Mouse (Mus musculus) frontal cortex, postnatal 36 days (tissue): ENCODE measurements at regions not wholly inside any gene's neighbourhood (a gene's known extent, or its start where the extent isn't known, plus 50 kb on each side); places are given as distances from the start of the nearest gene placed in this dataset.

Experiments
- DNase-seq, 2 experiments: peaks; one replicate each; pipeline ENCODE4 v3.0.0; 2022; ENCODE audit warnings: low spot score in 2 of 2

- DNase-seq, result no peak
These were observed 55.7 kb downstream of the Plk2 start for GRCm38 (mm10) chr13:110450526-110450925.

- DNase-seq, result no peak
These were observed 57.2 kb downstream of the Plk2 start for GRCm38 (mm10) chr13:110452009-110452525.

GRCm38 (mm10) chr13:110455085-110455484 lies 60.2 kb downstream of the Plk2 start:
- peak in 1 of 2 experiments; percentile 42 for DNase-seq

- DNase-seq, result no peak
These were observed 60.8 kb downstream of the Plk2 start for GRCm38 (mm10) chr13:110455569-110456196.

- DNase-seq, result peak in 1 of 2 experiments; percentile 22
These were observed 63.9 kb downstream of the Plk2 start for GRCm38 (mm10) chr13:110458701-110459100.

- DNase-seq, result no peak
These were observed 66.7 kb downstream of the Plk2 start for GRCm38 (mm10) chr13:110461581-110461980.

GRCm38 (mm10) chr13:110471526-110471925 lies 76.7 kb downstream of the Plk2 start:
- no peak for DNase-seq

GRCm38 (mm10) chr13:110477709-110478108 lies 82.9 kb downstream of the Plk2 start:
- no peak for DNase-seq

GRCm38 (mm10) chr13:110484358-110484940 lies 89.6 kb downstream of the Plk2 start:
- no peak for DNase-seq

GRCm38 (mm10) chr13:110485515-110485914 lies 90.7 kb downstream of the Plk2 start:
- DNase-seq, result no peak

- DNase-seq, result no peak
These were observed 95.3 kb downstream of the Plk2 start for GRCm38 (mm10) chr13:110490166-110490565.

GRCm38 (mm10) chr13:110492296-110493001 lies 97.6 kb downstream of the Plk2 start:
- peak in 1 of 2 experiments; percentile 12 for DNase-seq

GRCm38 (mm10) chr13:110493002-110493552 lies 98.2 kb downstream of the Plk2 start:
- no peak for DNase-seq

GRCm38 (mm10) chr13:110497461-110497860 lies 102.6 kb downstream of the Plk2 start:
- no peak for DNase-seq

- no peak for DNase-seq
These were observed 113.0 kb downstream of the Plk2 start for GRCm38 (mm10) chr13:110507814-110508362.

- DNase-seq, result peak; percentile 33 to 62
These were observed 123.1 kb downstream of the Plk2 start for GRCm38 (mm10) chr13:110517986-110518385.

- DNase-seq, result no peak
These were observed 128.1 kb downstream of the Plk2 start for GRCm38 (mm10) chr13:110522974-110523373.

GRCm38 (mm10) chr13:110527681-110528080 lies 132.8 kb downstream of the Plk2 start:
- DNase-seq, result no peak

- no peak for DNase-seq
These were observed 134.8 kb downstream of the Plk2 start for GRCm38 (mm10) chr13:110529624-110530023.

GRCm38 (mm10) chr13:110534320-110534764 lies 139.5 kb downstream of the Plk2 start:
- no peak for DNase-seq

GRCm38 (mm10) chr13:110535785-110536184 lies 140.9 kb downstream of the Plk2 start:
- DNase-seq, result no peak

- no peak for DNase-seq
These were observed 143.2 kb downstream of the Plk2 start for GRCm38 (mm10) chr13:110537960-110538463.
